Mouse (Mus musculus): ENCODE measurements around the gene Mras. TPM values are rescaled to one million over a fixed set of nuclear protein-coding genes. Genes with fewer than 3 reads are reported as not detected.

Gene Mras
- polyA plus RNA-seq, 1 experiment from 2014 or later, result 23.7 TPM

DNA sequence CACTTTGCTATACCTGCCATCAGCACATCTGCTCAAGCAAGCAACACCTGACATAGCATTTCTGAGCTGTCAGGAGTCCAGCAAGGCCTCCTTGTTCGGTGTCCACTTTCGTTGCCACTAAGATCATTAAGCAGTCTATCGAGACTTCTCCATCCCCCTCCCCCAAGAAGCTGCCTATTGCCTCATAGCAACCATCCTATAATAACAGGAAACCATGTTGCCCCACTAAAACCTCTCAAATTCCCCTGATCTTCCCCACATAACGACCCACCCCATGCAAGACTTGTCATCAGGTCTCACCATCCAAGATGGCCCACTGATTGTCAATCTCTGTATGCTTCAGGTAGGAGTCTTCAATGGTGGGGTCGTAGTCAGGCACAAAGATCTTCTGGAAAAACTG lies 26.1 kb downstream of the Mras start:
- H3K36me3 ChIP-seq (ENCODE audit: inconsistent target), result no peaks in the 10 kb centered on the region
- H3K79me2 ChIP-seq (ENCODE audit: inconsistent target), result no peaks in the 10 kb centered on the region
- 61% methylated on average over 5 of the region's 5 CpGs for WGBS (ENCODE audit: missing documents)
- H3K27ac ChIP-seq, result no peak overlapping the region
- no peak overlapping the region for H3K4me3 ChIP-seq (ENCODE audit: inconsistent target)

DNA sequence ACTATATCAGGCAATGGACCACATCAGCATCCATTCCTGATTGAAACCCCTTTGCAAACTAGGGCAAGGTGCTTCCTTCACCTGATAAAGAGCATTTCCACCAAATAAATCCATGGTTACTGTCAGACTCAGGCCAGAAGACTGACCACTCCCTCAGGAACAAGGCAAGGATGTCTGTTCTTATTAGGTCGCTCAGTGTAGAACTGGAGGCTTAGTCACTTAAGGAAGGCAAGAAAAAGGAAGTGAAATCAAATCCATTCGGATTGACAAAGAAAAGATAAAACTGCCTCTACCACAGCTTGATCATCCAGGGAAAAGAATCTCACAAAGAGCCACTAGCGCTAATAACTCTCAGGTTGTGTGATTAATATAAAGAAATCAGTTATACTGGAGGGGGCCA lies 27.9 kb downstream of the Mras start:
- 48% methylated on average over 3 of the region's 3 CpGs for WGBS (ENCODE audit: missing documents)
- Histone ChIP-seq H3K36me3 (ENCODE audit: inconsistent target) (no peaks in the 10 kb centered on the region), H3K4me3 (ENCODE audit: inconsistent target) (no peak overlapping the region), H3K79me2 (ENCODE audit: inconsistent target) (no peaks in the 10 kb centered on the region), H3K27ac (no peak overlapping the region)

DNA sequence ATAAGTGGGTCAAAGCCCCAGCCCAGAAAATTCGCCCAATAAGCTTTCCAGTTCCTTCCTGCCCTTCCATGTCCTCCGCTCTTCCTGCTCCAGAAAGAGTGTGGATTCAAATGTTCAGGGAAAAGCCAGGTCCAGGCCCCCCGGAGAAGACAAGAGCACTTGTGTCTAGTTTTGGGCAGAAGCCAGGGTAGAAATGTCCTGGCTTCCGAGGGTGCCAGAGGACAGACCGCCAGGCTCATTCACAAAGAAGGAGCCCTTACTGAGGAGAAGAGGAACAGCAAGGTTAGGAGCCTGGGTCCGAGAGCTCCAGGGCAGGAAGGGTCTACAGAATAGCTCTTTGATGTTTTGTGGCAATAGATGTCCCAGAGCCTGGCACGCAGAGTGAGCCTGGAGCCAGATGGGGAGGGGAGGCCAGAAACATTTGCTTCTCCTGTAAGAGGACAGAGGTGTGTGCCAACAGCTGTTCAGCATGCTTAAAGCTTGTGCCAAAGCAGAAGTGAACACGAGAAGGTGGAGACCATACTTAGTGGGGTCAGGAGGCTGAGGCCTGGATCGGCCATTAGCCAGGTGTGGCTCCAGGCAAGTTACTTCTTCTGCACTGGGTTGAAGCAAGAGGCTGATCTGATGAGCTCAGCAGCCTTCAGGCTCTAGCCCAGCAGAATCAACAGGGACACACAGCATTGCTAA lies 35.8 kb downstream of the Mras start:
- no peak overlapping the region for H3K27ac ChIP-seq
- no peaks in the 10 kb centered on the region for H3K79me2 ChIP-seq (ENCODE audit: inconsistent target)
- H3K4me3 ChIP-seq (ENCODE audit: inconsistent target), result no peak overlapping the region
- WGBS (ENCODE audit: missing documents), result 89% methylated on average over 9 of the region's 9 CpGs
- H3K36me3 ChIP-seq (ENCODE audit: inconsistent target), result no peaks in the 10 kb centered on the region

DNA sequence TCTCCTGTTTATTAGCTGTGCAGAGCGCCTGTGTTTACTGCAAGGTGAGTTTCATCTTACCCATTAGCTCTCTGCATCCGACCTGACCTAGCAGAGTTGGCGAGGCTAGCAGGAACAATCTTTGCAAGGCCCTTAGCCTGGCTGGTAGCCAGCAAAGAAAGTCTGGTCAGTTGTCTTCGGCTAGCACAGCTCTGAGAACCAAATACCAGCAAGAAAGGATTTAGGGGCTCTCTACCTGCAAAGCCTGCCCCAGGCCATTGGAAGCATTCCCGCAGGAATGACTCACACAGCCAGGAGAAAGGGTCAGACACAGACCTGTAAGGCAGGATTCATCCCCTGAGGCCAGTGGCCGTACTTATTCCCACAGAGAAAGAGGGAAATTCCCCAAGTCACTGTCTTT lies 36.4 kb downstream of the Mras start:
- H3K27ac ChIP-seq, result no peak overlapping the region
- no peaks in the 10 kb centered on the region for H3K36me3 ChIP-seq (ENCODE audit: inconsistent target)
- H3K79me2 ChIP-seq (ENCODE audit: inconsistent target), result no peaks in the 10 kb centered on the region
- whole genome bisulfite sequencing (ENCODE audit: missing documents), result 93% methylated on average over 6 of the region's 6 CpGs
- H3K4me3 ChIP-seq (ENCODE audit: inconsistent target), result no peak overlapping the region

DNA sequence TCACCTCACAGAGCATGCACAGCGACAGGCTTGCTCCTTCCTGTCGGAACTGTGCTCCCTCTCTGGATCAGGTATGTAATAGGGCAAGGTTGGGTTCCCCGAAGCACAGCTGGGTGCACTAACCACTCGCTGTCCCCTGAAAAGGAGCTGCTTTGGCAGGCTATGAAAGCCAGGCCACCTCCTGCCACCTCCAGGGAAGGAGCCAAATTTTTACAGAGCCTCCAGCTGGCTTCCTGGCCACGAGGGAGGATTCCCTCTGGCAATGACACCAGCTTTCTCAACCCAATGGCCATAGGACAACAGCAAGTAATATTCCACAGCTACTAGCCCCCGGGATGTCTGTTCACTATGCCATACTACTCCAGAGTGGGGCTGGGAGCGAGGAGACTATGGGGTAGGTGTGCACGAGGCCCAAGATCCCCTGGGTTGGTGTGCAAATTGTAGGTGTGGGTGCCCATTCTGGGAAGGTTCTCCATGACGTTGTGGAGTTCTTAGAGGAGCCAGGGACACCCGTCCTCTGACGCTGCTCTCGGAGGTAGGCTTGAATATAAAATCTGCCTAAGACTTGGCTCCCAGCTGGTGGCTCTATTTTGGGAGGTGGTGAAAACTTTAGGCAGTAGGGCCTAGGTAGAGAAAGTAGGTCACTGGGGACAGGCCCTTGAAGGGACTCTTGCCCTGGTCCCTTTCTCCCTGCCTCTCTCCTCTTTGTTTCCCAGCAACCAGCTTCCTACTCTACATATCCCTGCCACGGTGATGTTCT lies 39.9 kb downstream of the Mras start:
- Histone ChIP-seq H3K79me2 (ENCODE audit: inconsistent target) (no peaks in the 10 kb centered on the region), H3K27ac (no peak overlapping the region), H3K4me3 (ENCODE audit: inconsistent target) (no peak overlapping the region), H3K36me3 (ENCODE audit: inconsistent target) (no peaks in the 10 kb centered on the region)
- 92% methylated on average over 13 of the region's 13 CpGs for WGBS (ENCODE audit: missing documents)

DNA sequence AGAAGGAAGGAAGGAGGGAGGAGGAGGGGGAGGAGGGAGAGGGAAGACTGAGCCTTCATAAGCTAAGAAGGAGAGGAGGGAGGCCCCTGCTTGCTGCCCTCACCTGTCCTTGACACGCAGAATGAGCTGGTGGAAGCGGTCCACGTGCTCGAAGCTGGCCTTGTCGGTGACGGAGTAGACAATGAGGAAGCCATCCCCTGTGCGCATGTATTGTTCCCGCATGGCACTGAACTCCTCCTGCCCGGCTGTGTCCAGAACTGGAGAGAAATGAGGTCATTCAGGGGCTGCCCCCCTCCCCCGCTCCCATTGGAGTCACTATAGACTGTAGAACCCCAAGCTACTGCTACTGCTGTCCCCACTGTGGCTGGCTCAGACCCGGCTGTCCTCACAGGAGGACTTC lies 42.8 kb downstream of the Mras start:
- H3K4me3 ChIP-seq (ENCODE audit: inconsistent target), result no peak overlapping the region
- no peak overlapping the region for H3K27ac ChIP-seq
- no peaks in the 10 kb centered on the region for H3K36me3 ChIP-seq (ENCODE audit: inconsistent target)
- WGBS (ENCODE audit: missing documents), result 99% methylated on average over 11 of the region's 11 CpGs
- no peaks in the 10 kb centered on the region for H3K79me2 ChIP-seq (ENCODE audit: inconsistent target)

DNA sequence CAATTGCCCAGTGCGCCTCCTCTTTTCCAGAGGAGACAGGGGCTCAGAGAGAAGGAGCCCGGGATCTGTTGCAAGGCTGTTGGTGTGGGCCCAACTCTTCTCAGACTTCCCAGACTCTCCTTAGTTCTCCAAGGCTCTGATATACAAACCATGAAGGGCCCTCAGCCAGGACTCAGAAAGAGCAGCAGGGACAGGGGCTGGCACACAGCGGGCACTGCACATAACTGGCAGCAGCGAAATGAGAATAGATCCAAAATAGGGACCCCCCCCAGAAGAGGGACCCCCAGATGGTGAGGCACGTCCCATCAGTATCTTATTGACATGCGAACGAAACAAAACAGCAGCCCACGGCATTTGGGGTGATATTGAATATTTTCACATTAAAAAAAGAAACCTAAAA lies 44.0 kb downstream of the Mras start:
- Histone ChIP-seq H3K4me3 (ENCODE audit: inconsistent target) (no peak overlapping the region), H3K79me2 (ENCODE audit: inconsistent target) (no peaks in the 10 kb centered on the region), H3K27ac (no peak overlapping the region), H3K36me3 (ENCODE audit: inconsistent target) (no peaks in the 10 kb centered on the region)
- 87% methylated on average over 5 of the region's 8 CpGs for WGBS (ENCODE audit: missing documents)

DNA sequence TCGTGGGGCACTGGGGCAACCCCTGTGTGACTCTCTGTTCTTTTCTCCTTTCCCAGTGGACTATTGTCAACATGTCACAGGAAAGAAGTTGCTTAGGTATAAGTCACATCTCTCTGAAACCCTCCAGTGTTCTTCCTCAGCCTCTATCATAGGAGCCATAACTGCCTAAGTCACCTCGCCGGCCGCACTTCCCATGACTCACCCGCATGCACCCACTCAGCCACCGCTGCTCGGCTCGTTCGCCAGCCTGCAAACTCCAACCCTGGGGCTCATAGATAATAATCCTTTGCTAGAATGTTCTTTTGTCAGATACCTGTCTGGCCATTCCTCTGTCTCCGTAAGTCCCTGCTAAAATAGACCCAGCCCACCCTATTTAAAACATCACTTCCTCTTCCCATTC lies 45.6 kb downstream of the Mras start:
- no peak overlapping the region for H3K27ac ChIP-seq
- no peak overlapping the region for H3K4me3 ChIP-seq (ENCODE audit: inconsistent target)
- WGBS (ENCODE audit: missing documents), result 92% methylated on average over 10 of the region's 10 CpGs
- no peaks in the 10 kb centered on the region for H3K79me2 ChIP-seq (ENCODE audit: inconsistent target)
- H3K36me3 ChIP-seq (ENCODE audit: inconsistent target), result no peaks in the 10 kb centered on the region

DNA sequence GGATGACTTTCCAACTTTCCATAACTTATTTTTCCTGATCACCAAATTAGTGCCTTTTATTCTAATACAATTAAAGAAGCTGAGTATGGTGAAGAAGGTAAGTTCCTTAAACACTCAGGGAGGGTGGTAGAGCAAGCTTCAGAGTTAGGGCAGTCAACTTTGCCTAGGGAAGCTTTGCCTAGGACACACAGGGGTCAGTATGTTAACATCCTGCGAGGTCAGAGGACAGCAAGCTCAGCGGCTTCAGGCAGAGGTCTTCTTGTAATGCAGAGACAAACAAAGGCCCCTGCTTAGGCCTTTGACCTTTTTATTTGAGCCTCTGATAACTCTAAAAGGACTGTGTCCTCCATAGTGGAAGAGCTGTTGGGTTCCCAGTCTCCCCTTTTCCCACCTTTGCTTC lies 46.5 kb downstream of the Mras start:
- WGBS (ENCODE audit: missing documents), result 83% methylated on average over 2 of the region's 2 CpGs
- no peaks in the 10 kb centered on the region for H3K36me3 ChIP-seq (ENCODE audit: inconsistent target)

DNA sequence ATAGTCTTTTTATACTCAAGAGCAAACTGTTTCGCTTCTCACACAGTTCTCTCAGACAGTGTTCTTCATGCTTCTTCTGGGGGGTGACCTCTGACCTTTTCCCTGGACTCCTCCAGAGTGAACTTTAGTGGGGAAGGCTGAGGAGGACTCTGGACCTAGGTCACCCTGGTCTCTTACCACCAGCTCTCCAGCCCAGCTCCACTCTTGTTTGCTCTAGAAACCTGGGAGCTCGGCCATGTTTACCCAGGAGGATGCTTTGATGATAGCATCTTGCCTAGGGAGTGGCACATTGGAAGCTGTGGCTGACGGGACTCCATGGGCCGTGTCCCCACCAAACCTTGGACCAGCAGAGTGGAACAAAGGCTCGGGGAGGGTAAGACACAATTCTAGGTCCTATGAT lies 47.0 kb downstream of the Mras start:
- no peaks in the 10 kb centered on the region for H3K36me3 ChIP-seq (ENCODE audit: inconsistent target)
- no peaks in the 10 kb centered on the region for H3K79me2 ChIP-seq (ENCODE audit: inconsistent target)
- no peak overlapping the region for H3K4me3 ChIP-seq (ENCODE audit: inconsistent target)
- 87% methylated on average over 5 of the region's 5 CpGs for WGBS (ENCODE audit: missing documents)
- H3K27ac ChIP-seq, result no peak overlapping the region

More for the DNA sequence above, 46.5 kb downstream of the Mras start:
- H3K27ac ChIP-seq, result no peak overlapping the region
- no peak overlapping the region for H3K4me3 ChIP-seq (ENCODE audit: inconsistent target)
- no peaks in the 10 kb centered on the region for H3K79me2 ChIP-seq (ENCODE audit: inconsistent target)

DNA sequence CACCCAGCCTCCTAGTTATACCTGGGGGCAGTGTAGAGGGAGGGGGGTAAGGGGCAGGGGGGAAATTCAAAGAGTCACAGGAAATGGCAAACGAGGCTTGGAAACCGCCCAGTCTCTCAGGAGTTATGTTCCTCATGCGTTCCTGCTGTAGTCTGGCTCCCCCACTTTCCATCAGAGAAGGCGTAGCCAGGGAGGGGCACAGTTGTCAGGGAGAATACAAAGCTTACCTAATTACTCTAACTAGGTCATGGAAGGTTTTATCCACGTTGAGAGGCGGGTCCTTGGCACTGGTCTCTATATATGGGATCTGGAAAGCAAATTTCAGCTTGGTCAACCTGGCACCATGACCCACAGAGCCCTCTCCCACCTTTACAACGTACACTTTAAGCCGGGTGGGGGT lies 47.7 kb downstream of the Mras start:
- no peaks in the 10 kb centered on the region for H3K79me2 ChIP-seq (ENCODE audit: inconsistent target)

DNA sequence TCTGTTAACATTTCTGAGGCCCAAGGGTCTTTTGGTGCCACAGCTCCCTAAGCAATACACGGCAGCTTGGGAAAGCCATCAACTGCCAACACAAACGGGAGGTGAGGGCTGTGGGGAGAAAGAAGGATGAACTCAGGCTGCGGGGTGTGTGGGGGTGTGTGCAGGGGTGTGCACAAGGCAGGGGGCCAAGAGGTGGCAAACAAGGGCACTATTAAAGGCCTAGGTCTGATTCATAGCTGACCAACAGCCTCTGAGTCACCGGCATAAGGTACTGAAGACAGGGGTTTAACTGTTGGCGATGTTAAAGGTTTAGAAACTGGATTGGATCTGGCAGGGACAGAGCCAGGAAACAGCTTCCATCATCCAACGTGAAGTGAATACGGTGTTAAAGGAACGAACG lies 48.3 kb downstream of the Mras start:
- H3K36me3 ChIP-seq (ENCODE audit: inconsistent target), result no peaks in the 10 kb centered on the region
- WGBS (ENCODE audit: missing documents), result 94% methylated on average over 9 of the region's 9 CpGs
- H3K4me3 ChIP-seq (ENCODE audit: inconsistent target), result no peak overlapping the region
- no peak overlapping the region for H3K27ac ChIP-seq
- H3K79me2 ChIP-seq (ENCODE audit: inconsistent target), result no peaks in the 10 kb centered on the region

More for the DNA sequence above, 47.7 kb downstream of the Mras start:
- Histone ChIP-seq H3K27ac (no peak overlapping the region), H3K36me3 (ENCODE audit: inconsistent target) (no peaks in the 10 kb centered on the region), H3K4me3 (ENCODE audit: inconsistent target) (no peak overlapping the region)
- 73% methylated on average over 6 of the region's 8 CpGs for WGBS (ENCODE audit: missing documents)

DNA sequence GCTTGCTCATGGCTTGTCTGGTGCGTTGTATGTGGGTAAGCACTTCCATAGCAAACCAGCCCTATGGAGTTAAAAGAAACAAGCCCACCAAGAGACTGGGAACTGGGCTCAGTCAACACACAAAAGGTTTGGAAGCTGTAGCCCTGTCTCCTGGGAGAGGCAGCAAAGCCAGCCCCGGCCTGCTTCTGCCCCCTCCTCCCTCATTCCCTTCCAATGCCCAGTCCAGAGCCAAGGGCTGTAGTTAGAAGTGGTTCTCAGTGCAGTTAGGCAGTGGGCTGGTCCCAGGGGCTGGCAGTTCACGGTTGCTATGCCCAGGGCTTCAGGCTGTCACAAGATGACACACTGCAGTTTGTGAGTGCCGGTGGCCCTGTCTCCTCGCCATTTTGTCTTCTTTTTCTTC lies 49.1 kb downstream of the Mras start:
- WGBS (ENCODE audit: missing documents), result 98% methylated on average over 5 of the region's 5 CpGs
- Histone ChIP-seq H3K27ac (no peak overlapping the region), H3K36me3 (ENCODE audit: inconsistent target) (no peaks in the 10 kb centered on the region), H3K79me2 (ENCODE audit: inconsistent target) (no peaks in the 10 kb centered on the region), H3K4me3 (ENCODE audit: inconsistent target) (no peak overlapping the region)

DNA sequence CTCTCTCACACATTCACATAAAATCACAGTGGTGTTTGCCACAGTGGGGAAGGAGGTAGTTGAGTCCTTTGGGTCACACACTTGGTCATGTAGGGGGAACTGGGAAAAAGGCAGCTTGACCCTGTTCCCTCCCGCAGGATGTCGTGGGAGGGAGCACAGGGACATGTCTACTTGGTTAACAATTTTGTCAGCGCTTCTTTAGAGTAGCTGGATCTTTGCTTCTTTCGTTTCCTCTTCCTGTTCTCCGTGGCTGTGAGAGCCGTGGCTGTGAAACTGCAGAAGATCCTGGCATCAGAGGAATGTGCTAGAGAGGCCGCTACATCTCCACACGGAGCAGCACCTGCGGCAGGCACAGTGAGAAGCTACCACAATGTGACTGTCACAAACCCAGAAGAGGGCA lies 54.6 kb downstream of the Mras start:
- no peaks in the 10 kb centered on the region for H3K36me3 ChIP-seq (ENCODE audit: inconsistent target)
- no peak overlapping the region for H3K4me3 ChIP-seq (ENCODE audit: inconsistent target)
- no peak overlapping the region for H3K27ac ChIP-seq
- WGBS (ENCODE audit: missing documents), result 33% methylated on average over 9 of the region's 9 CpGs
- H3K79me2 ChIP-seq (ENCODE audit: inconsistent target), result no peaks in the 10 kb centered on the region

DNA sequence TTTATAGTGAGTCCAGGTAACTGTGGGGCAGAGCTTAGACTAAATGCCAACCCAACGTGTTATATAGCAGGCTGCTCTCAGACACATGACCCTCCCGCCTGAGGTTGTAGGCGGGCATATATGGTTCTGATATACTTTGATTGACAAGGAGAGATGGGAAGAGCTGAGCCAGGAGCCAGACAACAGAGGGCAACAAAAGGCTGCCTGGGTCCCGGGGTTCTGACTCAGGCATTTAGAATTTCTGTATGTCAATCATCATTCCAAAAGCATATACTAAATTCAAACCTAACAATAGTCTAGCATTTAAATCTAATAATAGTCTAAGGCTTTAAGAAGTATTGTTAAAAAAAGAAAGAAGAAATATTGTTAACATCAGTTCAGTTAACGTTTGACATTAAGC lies 58.0 kb downstream of the Mras start:
- Histone ChIP-seq H3K4me3 (ENCODE audit: inconsistent target) (no peak overlapping the region), H3K36me3 (ENCODE audit: inconsistent target) (no peaks in the 10 kb centered on the region), H3K79me2 (ENCODE audit: inconsistent target) (no peaks in the 10 kb centered on the region), H3K27ac (no peak overlapping the region)
- 70% methylated on average over 5 of the region's 5 CpGs for WGBS (ENCODE audit: missing documents)
